Mouse (Mus musculus) c-Kit-negative CD71-positive TER-119-positive erythroid progenitor cells, embryonic 14.5 days (primary cell): ENCODE measurements around the gene Btnl1.

Experiments used
- DNase-seq: peaks from one replicate; pipeline ENCODE4 v3.0.0-alpha.2; 2013; ENCODE audit warnings: low read depth, low spot score

The Btnl1 gene

DNA sequence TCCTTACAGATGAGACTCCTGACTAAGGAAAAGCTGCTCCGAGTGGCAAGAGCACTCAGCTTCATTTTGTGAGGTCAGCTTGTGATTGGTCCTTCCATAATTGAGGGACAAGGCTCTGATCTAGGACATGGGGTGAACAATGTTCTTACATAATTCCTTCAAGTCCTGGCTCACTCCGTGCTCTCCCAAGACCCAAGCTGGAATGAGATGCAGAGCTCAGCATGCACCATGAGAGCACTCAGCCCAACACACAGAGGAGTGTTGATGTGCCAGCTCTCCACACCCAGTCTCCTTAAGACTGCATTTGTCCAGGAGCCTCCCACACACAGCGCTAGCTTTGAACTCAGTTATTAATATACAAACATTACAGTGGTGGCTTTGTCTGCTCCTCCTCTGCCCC lies 7.8 kb downstream of the Btnl1 start:
- DNase-seq: no peak

- no peak for DNase-seq
These were observed 9.7 kb downstream of the Btnl1 start for GRCm38 (mm10) chr17:34386656-34387055.

- DNase-seq: no peak
These were observed 11.6 kb downstream of the Btnl1 start for GRCm38 (mm10) chr17:34388513-34388912.

DNA sequence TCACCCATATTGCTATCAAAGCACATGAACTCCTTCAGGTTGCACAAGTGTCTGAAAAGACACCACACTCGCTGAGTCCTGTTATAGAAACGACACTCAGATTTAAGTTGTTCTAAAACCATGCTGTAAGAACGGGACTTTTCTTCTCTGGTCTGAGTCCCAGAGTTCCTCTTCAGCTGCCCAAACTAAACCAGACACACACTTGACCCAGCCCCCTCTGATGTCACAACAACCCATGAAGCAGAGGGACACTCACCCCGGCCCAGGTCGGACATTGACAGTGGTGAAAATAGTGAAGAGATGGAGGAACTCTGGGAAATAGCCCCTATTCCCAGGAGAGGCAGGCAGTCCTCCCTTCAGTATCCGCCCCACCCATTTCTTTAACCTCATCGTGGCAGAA lies 14.6 kb downstream of the Btnl1 start:
- DNase-seq: no peak

- no peak for DNase-seq
These were observed 15.4 kb downstream of the Btnl1 start for GRCm38 (mm10) chr17:34392321-34392720.

- no peak for DNase-seq
These were observed 20.4 kb downstream of the Btnl1 start for GRCm38 (mm10) chr17:34397357-34397756.

DNA sequence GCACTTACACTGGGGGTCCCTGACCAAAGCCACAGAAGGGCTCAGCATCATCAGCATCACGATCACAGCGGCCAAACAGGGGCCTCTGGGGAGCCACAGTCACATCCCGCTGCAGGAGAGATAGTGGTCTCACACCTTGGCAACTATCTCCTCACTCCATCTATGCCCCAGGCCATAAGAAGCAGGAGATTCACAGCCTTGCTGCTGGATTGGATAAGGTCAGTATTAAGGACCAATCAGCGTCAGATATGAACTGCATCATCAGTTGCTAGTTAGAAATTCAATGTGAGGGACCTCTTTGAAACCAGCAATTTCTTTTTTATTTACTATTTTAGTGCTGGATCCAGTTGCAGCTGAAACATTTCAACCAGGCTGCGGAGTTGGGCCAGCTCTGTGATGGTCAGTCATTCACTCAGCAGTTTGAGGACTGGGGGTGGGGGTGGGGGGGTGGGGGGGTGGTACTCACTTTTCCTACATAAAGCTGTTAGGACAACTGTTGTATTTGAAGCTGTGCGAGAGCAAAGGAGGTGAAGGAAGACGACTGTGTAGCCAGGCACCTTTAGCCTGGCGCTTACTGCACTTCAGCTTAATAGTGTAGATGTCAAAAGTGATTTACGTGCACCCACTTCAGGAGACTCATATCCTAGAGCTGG lies 21.3 kb downstream of the Btnl1 start:
- no peak for DNase-seq

GRCm38 (mm10) chr17:34398711-34399393 lies 21.9 kb downstream of the Btnl1 start, which contains the start of gene BC051142:
Gene BC051142 (plus strand): TSS chr17:34398820.
- no peak for DNase-seq

- no peak for DNase-seq
These were observed 22.4 kb downstream of the Btnl1 start for GRCm38 (mm10) chr17:34399394-34399715.

- no peak for DNase-seq
These were observed 34.2 kb downstream of the Btnl1 start for GRCm38 (mm10) chr17:34411117-34411516.

DNA sequence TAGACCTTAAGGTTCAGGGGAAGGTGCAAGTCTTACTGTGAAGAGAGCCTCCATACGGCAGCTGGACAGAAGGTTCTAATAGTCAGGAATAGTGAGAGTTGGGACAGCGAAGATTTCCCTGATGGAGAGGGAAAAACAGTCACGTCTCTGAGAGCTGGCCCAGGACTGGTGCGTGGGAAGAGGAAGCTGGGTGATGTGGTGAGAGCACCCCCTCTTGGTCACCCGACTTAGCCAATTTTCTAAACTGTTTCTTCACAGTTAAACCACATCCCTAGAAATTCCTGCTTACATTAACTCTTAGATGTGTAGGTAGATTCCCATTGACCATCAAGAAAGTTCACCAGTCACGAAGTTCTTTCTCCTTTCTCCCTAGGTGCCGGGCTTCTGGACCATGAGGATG lies 43.1 kb downstream of the Btnl1 start:
- no peak for DNase-seq

- DNase-seq: no peak
These were observed 50.7 kb downstream of the Btnl1 start for GRCm38 (mm10) chr17:34427597-34427996.
